Mouse (Mus musculus): Measurements from ENCODE around the gene Nek8.
A peak's percentile ranks its signal among the peaks of the same experiment; 100 is the strongest.
"Not testable (repeated sequence)": the region's sequence is repeated elsewhere in the genome, so short reads cannot be mapped to it uniquely, and the experiment has no call there.

The Nek8 gene

DNA sequence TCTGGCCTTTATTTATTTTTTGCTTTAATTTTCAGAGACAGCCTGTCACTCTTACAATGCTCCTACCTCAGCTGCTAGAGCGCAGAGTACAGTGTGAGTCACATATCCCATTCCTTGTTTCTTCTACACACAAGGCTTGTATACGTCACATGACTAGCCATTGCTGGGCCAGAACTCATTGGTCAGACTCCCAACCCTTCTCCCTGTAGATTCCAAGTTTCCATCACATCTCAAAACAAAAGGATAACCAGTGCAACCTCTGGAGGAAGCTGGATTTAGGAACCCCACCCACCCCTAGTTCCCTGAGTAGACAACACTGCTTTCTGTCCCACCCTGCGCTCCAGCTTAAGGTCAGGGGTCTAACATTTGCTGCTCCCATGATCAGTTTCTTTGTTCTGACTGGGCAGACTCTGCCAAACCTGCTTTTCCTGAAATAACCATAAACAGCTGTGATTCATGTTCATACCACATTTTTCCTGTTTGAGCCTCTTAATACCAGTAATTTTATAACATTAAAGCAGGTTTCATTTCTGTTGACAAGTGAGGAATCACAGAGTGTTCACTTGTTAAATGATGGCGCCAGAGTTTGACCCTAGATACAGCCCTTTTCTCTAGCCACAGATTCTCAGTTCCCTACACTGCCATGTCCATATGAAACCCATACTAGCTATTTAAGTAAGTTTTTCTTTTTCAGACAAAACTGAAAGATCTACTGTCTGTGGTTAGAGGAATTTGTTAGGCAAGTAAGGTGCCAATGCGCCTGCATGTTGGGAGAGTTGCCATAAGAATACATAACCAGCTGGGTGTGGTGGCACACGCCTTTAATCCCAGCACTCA is 29.6 kb downstream of the Nek8 start:
- no peak for DNase-seq (ENCODE audit: low read depth, low spot score)

DNA sequence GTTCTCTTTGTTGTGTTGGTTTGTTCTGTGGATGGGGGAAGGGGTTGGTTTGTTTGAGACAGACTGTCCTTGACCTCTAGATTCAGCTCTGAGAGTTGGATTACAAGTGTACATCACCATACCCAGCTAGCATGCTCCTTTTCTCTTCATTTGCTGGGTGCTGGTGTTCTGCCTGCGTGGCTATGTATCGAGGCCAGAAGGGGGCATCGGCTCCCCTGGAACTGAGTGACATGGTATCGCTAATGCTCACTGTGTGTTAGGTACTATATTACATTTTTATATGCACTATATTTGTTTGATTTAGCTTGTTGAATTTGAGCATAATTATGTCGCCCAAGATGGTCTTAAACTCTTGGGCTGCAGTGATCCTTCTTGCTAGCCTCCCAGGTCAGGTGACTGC is 30.3 kb downstream of the Nek8 start:
- DNase-seq (ENCODE audit: low read depth, low spot score) = peak; percentile 33

DNA sequence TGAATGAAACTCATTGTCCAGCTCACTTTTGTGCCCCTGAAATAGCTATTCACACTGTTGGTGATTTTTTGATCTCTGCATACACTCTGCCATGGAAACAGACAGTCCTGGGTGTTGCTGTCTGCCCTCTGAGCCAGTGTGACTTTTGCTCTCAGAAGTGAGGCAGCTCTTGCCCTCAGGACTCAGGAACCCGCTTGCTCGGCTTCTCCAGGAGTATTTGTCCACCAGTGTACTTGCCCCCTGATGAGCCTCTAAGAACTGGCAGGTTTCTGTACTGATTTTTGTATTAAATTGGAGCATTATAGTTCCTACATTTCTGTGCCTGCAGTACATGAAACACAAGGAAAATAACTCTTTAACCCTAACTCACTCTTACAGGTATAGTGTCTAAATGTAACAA is 33.0 kb downstream of the Nek8 start:
- DNase-seq (ENCODE audit: low read depth, low spot score) = no peak

DNA sequence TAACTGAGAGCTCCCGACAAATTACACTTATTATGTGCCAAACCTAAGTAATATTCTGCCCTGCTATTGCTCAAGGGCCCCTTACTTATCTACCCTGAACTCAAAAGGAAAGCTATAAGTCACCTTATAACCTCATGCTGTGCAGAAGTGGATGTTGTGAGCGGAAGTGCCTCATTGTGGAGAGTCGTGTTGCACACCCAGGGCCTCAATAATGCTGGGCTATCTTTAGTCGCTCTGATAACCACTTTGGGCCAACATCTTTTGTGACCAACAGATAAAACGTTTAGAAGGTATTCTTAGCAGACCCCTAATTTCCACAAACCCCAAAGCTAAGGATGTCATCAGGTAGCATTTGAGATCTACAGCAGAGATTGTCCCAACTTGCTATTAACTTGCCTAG is 35.8 kb downstream of the Nek8 start:
- no peak for DNase-seq (ENCODE audit: low read depth, low spot score)

DNA sequence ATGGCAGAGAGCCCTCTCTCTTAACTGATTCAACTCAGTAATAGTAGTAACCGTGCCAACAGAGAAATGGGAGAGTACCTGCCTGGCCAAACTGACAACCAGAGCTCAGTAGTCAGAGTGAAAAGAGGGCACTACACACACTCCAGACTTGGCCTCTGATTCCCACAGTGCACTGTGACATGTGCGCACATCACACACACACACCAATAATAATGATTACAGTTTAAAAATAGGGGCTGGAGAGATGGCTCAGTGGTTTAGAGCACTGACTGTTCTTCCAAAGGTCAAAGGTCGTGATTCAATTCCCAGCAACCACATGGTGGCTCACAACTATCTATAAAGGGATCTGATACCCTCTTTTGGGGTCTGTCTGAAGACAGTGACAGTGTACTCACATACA is 38.5 kb downstream of the Nek8 start:
- DNase-seq (ENCODE audit: low read depth, low spot score) = no peak

DNA sequence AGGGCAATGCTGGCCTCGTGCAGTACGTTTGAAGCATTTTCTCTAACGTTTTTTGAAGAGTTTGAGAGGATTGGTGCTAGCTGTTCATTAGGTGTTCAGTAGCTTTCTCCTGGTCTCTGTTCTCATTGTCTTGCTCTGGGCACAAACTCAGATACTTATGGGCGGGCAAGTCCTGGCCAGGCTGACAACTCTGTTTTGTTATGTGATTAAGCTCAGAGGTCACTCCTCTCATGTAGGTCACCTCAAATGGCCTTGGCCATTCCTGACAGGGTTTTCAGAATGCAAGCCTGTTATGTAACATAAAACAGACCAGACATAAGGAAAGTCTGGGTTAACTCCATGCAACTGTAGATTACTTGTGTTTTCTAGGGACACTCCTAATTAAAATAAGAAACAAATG is 38.9 kb downstream of the Nek8 start:
- DNase-seq (ENCODE audit: low read depth, low spot score) = peak; percentile 34

DNA sequence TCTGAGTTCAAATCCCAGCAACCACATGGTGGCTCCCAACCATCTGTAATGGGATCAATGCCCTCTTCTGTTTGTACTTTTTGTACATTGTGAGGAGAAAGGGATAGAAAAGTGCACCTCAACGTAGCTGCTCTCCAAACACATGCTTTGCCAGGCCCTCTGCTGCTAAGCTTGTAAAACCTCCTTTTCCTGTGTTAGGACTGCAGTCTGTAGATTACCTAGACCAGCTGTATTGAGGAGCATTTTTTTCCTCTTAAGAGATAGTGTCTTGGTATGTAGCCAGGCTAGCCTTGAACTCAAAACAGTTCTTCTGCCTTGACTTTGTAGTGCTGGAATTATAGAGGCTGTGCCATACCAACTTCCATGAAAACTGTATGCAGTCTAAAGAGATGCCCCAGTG is 40.3 kb downstream of the Nek8 start:
- no peak for DNase-seq (ENCODE audit: low read depth, low spot score)

DNA sequence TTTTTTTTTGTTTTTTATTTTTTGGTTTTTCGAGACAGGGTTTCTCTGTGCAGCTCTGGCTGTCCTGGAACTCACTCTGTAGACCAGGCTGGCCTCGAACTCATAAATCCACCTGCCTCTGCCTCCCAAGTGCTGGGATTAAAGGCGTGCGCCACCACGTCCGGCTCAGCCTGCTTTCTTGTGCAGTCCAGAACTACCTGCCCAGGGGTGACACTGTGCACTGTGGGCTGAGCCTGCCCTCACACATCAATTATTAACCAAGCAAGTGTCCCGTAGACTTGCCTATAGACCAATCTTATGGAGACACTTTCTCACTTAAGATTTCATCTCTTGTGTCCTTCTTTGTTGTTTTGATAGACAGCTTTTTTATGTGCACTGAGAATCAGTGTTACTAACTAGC is 41.2 kb downstream of the Nek8 start:
- DNase-seq (ENCODE audit: low read depth, low spot score) = not testable (repeated sequence)

DNA sequence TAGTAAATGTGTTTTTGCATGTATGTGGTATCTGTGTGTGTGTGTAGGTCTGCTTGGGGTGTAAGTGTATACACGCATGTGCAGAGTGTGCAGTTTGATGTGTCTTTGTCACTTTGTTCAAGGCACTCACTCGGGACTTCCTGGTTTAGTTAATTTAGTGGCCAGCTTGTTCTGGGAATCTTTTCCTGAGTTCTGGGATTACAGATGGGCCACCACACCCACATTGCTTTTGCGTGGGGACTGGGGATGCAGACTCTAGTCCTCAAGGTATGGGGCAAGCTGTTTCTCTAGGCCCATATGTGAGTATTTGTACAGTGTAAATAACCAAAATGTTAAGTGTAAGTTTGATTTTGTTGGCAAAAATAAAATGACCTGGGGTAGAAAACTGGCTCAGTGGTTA is 42.1 kb downstream of the Nek8 start:
- no peak for DNase-seq (ENCODE audit: low read depth, low spot score)

DNA sequence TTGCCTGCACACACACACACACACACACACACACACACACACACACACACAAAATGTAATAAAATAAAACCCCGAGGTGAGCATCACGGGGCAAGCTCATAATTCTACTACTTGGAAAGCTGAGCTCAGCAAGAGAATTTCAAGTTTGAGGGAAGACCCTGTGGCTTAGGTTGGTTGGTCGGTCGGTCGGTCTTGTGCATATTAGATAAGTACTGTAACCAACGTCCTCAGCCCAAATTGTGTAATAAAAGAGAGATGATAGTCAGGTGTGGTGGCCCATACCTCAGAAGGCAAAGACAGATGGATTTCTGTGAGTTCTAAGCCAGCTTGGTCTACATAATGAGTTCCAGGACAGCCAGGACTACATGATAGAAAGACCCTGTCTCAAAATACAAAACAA is 42.6 kb downstream of the Nek8 start:
- DNase-seq (ENCODE audit: low read depth, low spot score) = no peak

DNA sequence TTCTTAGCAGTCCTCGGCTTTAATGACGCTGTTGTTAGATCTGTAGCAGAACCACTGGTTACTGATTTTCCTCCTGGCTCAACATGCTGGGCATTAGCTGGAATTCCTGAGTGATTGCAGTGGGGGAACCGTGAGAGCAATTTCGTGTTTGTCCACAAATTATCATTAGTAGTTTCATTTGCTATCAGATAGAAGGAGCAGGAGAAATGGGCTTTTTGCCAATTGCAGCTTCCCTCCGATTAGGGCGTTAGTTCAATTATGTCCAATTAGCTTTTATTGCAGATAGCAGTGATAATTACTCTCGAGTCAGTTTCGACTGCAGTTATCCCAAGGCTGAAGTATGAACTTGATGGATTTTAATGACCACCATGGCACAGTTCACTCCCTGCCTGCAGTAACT is 47.0 kb downstream of the Nek8 start:
- no peak for DNase-seq (ENCODE audit: low read depth, low spot score)

DNA sequence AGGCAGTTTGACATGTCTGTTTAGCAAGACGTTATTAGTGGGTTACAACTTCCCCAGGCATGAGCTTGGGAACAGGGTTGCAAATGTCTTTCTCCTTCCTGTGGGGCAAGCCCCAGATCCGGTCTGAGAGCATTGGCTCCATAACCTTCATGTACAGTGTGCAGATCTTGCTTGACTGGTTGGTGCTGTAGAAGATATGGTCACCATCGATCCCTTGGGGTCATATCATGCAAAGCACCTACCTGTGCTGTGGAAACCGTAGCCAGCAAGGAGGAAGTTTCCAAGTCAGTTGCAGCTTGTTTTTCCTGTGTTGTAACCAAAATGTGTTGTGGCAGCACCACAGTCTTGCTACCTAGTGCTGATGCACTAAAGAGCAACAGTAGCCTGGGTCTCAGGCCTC is 49.7 kb downstream of the Nek8 start:
- no peak for DNase-seq (ENCODE audit: low read depth, low spot score)

DNA sequence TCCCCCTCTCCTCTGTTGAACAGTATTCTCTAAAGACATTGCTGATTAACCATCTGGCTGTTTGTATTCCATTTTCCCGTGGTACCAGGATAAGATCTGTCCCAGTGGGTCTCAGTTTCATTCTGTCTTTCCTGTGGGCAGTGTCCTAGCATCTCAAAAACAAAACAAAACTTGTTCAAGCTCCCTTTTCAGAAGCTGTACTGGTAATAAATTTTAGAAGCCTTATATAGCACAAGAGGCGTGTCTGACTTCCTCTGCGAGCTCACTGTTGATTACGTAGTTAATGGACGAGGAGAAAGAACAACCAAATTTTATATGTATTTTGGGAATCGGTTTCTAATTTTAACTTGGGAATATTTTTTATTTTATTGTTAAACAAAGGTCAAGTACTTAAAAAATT is 50.8 kb downstream of the Nek8 start:
- DNase-seq (ENCODE audit: low read depth, low spot score) = no peak

DNA sequence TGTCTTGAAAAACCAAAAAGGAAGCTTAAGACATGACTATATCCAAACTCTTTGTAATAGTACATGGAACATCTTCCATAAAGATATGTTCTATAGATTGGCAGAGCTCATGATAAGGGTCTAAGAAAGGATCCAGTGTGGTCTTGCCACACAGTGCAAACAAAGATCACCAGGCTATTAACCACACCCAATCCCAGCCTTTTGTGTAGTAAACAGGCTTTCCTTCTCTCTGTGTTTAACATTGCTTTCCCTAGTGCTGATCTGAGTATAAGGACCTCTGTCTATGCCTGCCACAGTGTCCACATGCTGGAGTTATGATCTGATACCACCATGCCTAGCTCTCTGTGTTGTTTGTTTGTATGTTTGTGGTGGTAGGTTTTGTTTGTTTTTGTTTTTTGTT is 52.7 kb downstream of the Nek8 start:
- peak; percentile 61 for DNase-seq (ENCODE audit: low read depth, low spot score)

DNA sequence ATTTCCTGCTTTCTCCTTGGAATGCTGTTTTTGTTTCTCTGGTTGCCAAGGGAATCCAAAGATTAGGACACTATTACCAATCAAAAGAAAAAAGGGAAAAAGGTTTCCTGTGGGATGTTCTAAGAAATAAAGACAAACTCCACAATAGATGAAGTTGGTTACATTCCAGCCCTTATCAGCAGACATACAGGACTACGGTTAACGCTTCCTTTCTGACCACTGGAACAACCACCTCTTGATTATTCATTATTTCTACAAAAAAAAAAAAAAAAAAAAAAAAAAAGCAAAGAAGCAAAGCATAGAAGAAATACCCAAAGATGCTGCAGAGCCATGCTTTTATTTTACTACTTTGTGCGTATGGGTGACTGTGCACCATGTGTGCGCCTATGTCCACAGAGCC is 53.7 kb downstream of the Nek8 start:
- DNase-seq (ENCODE audit: low read depth, low spot score) = no peak

DNA sequence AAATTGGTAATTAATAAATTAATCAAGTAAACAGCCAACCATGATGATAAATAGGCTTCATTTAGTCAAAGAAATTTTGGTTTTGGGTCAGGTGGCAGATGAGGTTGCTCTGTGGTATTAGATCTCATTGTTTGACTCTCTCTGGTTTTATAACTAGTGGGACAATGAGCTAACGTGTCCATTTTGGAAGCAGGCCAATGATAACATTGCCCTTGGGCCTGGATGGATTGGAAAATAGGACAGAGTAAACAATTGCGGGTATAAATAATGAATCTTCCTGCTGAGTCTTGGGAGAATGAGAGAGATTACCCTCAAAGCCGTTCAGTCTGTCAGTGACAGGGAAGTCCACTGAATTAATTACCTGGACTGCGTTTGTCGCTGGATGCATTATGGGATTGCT is 55.3 kb downstream of the Nek8 start:
- DNase-seq (ENCODE audit: low read depth, low spot score) = no peak

DNA sequence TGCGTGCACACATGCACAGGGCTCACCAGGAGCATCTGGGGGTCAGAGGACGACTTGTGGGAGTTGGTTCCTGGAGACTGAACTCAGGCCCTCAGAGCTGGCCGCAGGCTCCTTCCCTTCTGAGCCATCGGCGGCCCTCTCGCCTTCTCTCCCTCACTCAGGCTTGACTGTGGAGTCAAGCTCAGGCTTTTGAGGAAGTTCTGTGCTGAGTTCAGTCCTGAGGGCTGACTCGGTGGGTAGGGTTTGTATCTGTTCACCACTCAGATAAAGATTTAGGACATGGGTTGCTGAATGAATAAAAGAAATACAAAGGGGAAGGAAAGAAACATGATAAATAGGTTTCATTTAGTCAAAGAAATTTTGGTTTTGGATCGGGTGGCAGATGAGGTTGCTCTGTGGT is 56.6 kb downstream of the Nek8 start:
- no peak for DNase-seq (ENCODE audit: low read depth, low spot score)

DNA sequence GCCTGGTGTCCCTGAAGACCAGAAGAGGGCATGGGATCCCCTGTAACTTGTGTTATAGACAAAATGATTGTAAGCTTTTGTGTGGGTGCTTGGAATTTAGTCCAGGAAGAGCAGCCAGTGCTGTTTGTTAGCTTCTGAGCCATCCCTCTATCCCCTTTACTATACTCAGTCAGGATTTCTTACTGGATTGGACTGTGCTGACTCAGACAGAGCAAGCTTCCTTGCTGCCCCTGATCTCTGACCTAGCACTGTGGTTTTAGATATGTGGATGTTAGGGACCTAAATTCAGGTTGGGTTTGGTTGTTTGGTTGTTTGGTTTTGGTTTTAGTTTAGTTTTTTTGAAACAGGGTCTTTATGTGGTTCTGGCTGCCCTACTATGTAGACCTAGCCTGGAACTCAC is 58.0 kb downstream of the Nek8 start:
- DNase-seq (ENCODE audit: low read depth, low spot score) = no peak

DNA sequence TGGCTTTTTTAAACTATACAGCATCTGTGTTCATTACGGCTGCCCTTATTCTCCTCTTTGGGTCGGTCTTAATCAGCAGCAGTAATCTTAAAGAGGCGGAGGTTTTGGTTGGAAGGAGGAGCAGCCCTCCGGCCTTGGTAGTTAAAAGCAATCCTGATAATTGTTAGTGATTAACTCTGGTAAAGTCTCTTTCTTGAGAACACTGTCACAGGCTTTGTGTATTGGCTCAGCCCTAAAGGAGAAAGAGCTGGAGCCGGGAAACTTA is 60.4 kb downstream of the Nek8 start:
- DNase-seq (ENCODE audit: low read depth, low spot score) = no peak

Measured in R1 (cell line).